Mouse (Mus musculus): ENCODE measurements around the gene Gm20388.
A peak's percentile ranks its signal among the peaks of the same experiment; 100 is the strongest.

The Gm20388 gene

GRCm38 (mm10) chr8:119958076-119958475 lies 47.4 kb downstream of the Gm20388 start:
- no peak for DNase-seq (ENCODE audit: low read depth, low spot score)

GRCm38 (mm10) chr8:119960531-119961104 lies 50.0 kb downstream of the Gm20388 start:
- DNase-seq (ENCODE audit: low read depth, low spot score), result peak; percentile 93

GRCm38 (mm10) chr8:119964859-119965258 lies 54.2 kb downstream of the Gm20388 start:
- DNase-seq (ENCODE audit: low read depth, low spot score), result no peak

- DNase-seq (ENCODE audit: low read depth, low spot score), result no peak
These were observed 56.8 kb downstream of the Gm20388 start for GRCm38 (mm10) chr8:119967435-119967834.

GRCm38 (mm10) chr8:119970169-119970568 lies 59.5 kb downstream of the Gm20388 start:
- DNase-seq (ENCODE audit: low read depth, low spot score), result peak; percentile 72

GRCm38 (mm10) chr8:119972558-119972957 lies 61.9 kb downstream of the Gm20388 start:
- DNase-seq (ENCODE audit: low read depth, low spot score), result no peak

- no peak for DNase-seq (ENCODE audit: low read depth, low spot score)
These were observed 68.2 kb downstream of the Gm20388 start for GRCm38 (mm10) chr8:119978770-119979381.

GRCm38 (mm10) chr8:119981253-119981652 lies 70.6 kb downstream of the Gm20388 start:
- no peak for DNase-seq (ENCODE audit: low read depth, low spot score)

GRCm38 (mm10) chr8:119984085-119984484 lies 73.4 kb downstream of the Gm20388 start:
- no peak for DNase-seq (ENCODE audit: low read depth, low spot score)

- peak; percentile 29 for DNase-seq (ENCODE audit: low read depth, low spot score)
These were observed 75.5 kb downstream of the Gm20388 start for GRCm38 (mm10) chr8:119986174-119986573.

GRCm38 (mm10) chr8:119988087-119988486 lies 77.4 kb downstream of the Gm20388 start:
- peak; percentile 45 for DNase-seq (ENCODE audit: low read depth, low spot score)

GRCm38 (mm10) chr8:119992249-119992648 lies 81.6 kb downstream of the Gm20388 start, which contains the start of gene Crispld2:
TSS of gene Crispld2 (plus strand) at chr8:119992438.
- peak; percentile 62 for DNase-seq (ENCODE audit: low read depth, low spot score)

- DNase-seq (ENCODE audit: low read depth, low spot score), result no peak
These were observed 83.5 kb downstream of the Gm20388 start for GRCm38 (mm10) chr8:119994114-119994513.

- DNase-seq (ENCODE audit: low read depth, low spot score), result no peak
These were observed 83.9 kb downstream of the Gm20388 start for GRCm38 (mm10) chr8:119994556-119994955.

GRCm38 (mm10) chr8:119997266-119997665 lies 86.6 kb downstream of the Gm20388 start:
- no peak for DNase-seq (ENCODE audit: low read depth, low spot score)

- DNase-seq (ENCODE audit: low read depth, low spot score), result no peak
These were observed 89.8 kb downstream of the Gm20388 start for GRCm38 (mm10) chr8:120000461-120000860.

GRCm38 (mm10) chr8:120001712-120002111 lies 91.1 kb downstream of the Gm20388 start:
- DNase-seq (ENCODE audit: low read depth, low spot score), result peak; percentile 33

- no peak for DNase-seq (ENCODE audit: low read depth, low spot score)
These were observed 91.7 kb downstream of the Gm20388 start for GRCm38 (mm10) chr8:120002348-120002747.

- DNase-seq (ENCODE audit: low read depth, low spot score), result peak; percentile 30
These were observed 93.6 kb downstream of the Gm20388 start for GRCm38 (mm10) chr8:120004154-120004702.

- no peak for DNase-seq (ENCODE audit: low read depth, low spot score)
These were observed 94.2 kb downstream of the Gm20388 start for GRCm38 (mm10) chr8:120004705-120005381.

GRCm38 (mm10) chr8:120006645-120007160 lies 96.1 kb downstream of the Gm20388 start:
- DNase-seq (ENCODE audit: low read depth, low spot score), result no peak

- no peak for DNase-seq (ENCODE audit: low read depth, low spot score)
These were observed 96.5 kb downstream of the Gm20388 start for GRCm38 (mm10) chr8:120007178-120007577.
